Mouse (Mus musculus) heart, postnatal 36 days (tissue): ENCODE measurements at regions not wholly inside any gene's neighbourhood (a gene's known extent, or its start where the extent isn't known, plus 50 kb on each side); places are given as distances from the start of the nearest gene placed in this dataset.
"Not testable (repeated sequence)": the region's sequence is repeated elsewhere in the genome, so short reads cannot be mapped to it uniquely, and the experiment has no call there.

Experiments used
- DNase-seq, 2 experiments: peaks; one replicate each; pipeline ENCODE4 v3.0.0; 2021 to 2022
- intact Hi-C: fragments of 180-260 bp; cut with DNase I; formaldehyde crosslinking; loops from one replicate; pipeline ENCODE4 v1.15.1; 2025

- intact Hi-C loops: no loop called here
- no peak for DNase-seq
Measured at GRCm38 (mm10) chr14:86062885-86063619, 1078.0 kb downstream of the Diaph3 start.

DNA sequence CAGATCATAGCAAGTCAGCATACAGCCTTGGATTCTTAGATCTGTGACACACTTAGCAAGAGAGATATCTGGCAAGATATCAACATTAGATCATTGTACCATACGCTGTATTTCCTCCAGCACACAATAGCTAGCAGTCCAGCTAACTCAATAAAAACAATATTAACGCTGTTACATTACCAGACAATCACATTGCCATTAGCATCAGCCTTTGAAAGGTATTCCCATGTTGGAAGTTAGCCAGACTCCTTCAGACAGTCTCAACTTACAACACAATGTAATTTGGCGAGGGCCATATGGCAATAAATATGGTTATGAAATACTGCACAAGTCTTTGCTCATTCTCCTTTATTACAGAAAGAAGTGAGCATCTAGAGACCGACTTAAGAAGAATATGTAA, 1084.0 kb downstream of the Diaph3 start:
- DNase-seq: no peak
- intact Hi-C loops: no loop called here

- intact Hi-C loops: no loop called here
- no peak for DNase-seq
Measured at GRCm38 (mm10) chr14:86054668-86055067, 1086.4 kb downstream of the Diaph3 start.

GRCm38 (mm10) chr14:86029401-86029800, 1111.6 kb downstream of the Diaph3 start:
- no peak for DNase-seq
- intact Hi-C loops: no loop called here

DNA sequence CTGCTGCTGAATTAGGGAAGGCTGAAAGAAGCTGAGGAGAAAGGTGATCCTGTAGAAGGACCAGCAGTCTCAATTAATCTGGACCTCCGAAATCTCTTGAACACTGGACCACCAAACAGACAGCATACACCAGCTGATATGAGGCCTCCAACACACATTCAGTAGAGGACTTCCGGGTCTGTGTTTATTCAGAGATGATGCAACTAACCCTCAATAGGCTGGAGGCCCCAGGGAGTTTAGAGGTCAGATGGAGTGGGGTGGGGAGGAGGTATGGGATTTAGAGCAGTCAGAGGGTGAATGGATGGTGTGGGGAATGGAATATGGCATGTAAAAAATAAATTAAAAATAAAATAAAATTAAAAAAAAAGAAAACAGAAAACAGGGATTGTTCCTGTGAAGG, 1123.4 kb downstream of the Diaph3 start:
- intact Hi-C loops, DNase-seq: not testable (repeated sequence)
